Comparison of ENCODE assay signal across 7 mouse cellular contexts in the genomic region with DNA sequence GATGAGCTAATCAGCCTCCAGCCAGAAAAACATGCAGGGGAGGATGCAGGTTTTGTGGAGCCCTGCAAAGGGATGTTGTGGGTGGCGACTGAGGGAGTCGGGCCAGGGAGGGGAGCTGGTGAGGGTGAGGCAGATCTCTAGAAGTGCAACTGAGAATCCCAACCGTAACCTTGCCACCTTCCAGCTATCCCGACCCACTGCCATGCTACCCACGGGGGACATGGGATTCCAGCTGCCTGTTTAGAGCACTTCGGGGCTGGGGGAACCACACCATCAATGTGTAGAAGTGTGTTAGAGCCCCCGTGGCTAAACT. TPM values are rescaled to one million over a fixed set of nuclear protein-coding genes. Genes with fewer than 3 reads are reported as not detected.
DNase-seq lines count a peak whose midpoint lies in the region; ATAC-seq and TF ChIP-seq lines count a peak whose summit lies in the region.

No protein-coding gene starts in this region.

- TF ChIP-seq CTCF in lung, embryonic 14.5 days (IDR thresholded peaks at IDR 0.05; ENCODE audit: low read depth), result no peak

- H3K4me1 ChIP-seq in lung, embryonic 14.5 days (ENCODE audit: insufficient read depth), result 0 out of 2 replicates have a peak, but pooled peaks cover 2% of the 10 kb centered on the region
- peaks cover 6% of the 10 kb centered on the region for H3K4me1 ChIP-seq in forebrain, embryonic 13.5 days
- H3K4me1 ChIP-seq in limb, embryonic 11.5 days (ENCODE audit: control insufficient read depth, insufficient read depth, low read length), result no peaks in the 10 kb centered on the region; the same call in 1 of the 2 replicates
- H3K4me1 ChIP-seq in stomach, embryonic 14.5 days (ENCODE audit: control insufficient read depth, insufficient read depth, low read length), result no peaks in the 10 kb centered on the region

- DNase-seq in lung, embryonic 14.5 days, result no peak
- DNase-seq in lung, postnatal 25 days (ENCODE audit: low spot score), result no peak
- DNase-seq in limb, embryonic 11.5 days (ENCODE audit: low spot score), result no peak
- DNase-seq in cerebellum, adult 9-10 months, result no peak
- DNase-seq in cerebellum, postnatal 25 days, result no peak

- no peaks in the 10 kb centered on the region for H3K9me3 ChIP-seq in lung, embryonic 14.5 days (ENCODE audit: low read depth, low read length)
- H3K9me3 ChIP-seq in forebrain, embryonic 13.5 days (replicated peaks), result no peaks in the 10 kb centered on the region
- H3K9me3 ChIP-seq in limb, embryonic 11.5 days (ENCODE audit: control insufficient read depth, low read length), result no peaks in the 10 kb centered on the region
- H3K9me3 ChIP-seq in stomach, embryonic 14.5 days (ENCODE audit: control insufficient read depth, low read depth, low read length), result no peaks in the 10 kb centered on the region

- ATAC-seq in lung, embryonic 14.5 days (ENCODE audit: insufficient read depth), result no peak
- no peak; the same call in 1 of the 2 replicates for ATAC-seq in forebrain, embryonic 13.5 days
- peak; percentile 23; the same call in 1 of the 2 replicates for ATAC-seq in limb, embryonic 11.5 days (ENCODE audit: insufficient number of reproducible peaks, low FRiP score, low TSS enrichment, low read depth)
- ATAC-seq in stomach, embryonic 14.5 days (ENCODE audit: insufficient number of reproducible peaks, insufficient read depth, low FRiP score, low read depth), result peak; percentile 14; the same call in 1 of the 2 replicates

- peak overlapping the region; percentile 49 for H3K4me2 ChIP-seq in lung, embryonic 14.5 days
- peak overlapping the region; percentile 47 for H3K4me2 ChIP-seq in forebrain, embryonic 13.5 days
- no peak overlapping the region for H3K4me2 ChIP-seq in limb, embryonic 11.5 days (ENCODE audit: low read depth, severe bottlenecking)
- peak overlapping the region; percentile 36 for H3K4me2 ChIP-seq in stomach, embryonic 14.5 days (replicated peaks; ENCODE audit: low read depth, low read length)

- H3K27ac ChIP-seq in lung, embryonic 14.5 days (ENCODE audit: low read depth), result no peak overlapping the region
- no peak overlapping the region for H3K27ac ChIP-seq in forebrain, embryonic 13.5 days
- H3K27ac ChIP-seq in limb, embryonic 11.5 days (replicated peaks; ENCODE audit: low read depth, low read length), result no peak overlapping the region
- no peak overlapping the region for H3K27ac ChIP-seq in stomach, embryonic 14.5 days (ENCODE audit: low read length)

- 26% methylated on average over 7 of the region's 7 CpGs for WGBS in lung, embryonic 14.5 days
- WGBS in forebrain, embryonic 13.5 days, result 28% methylated on average over 7 of the region's 7 CpGs
- 22% methylated on average over 7 of the region's 7 CpGs for WGBS in limb, embryonic 11.5 days
- WGBS in stomach, embryonic 14.5 days, result 39% methylated on average over 7 of the region's 7 CpGs

- H3K36me3 ChIP-seq in lung, embryonic 14.5 days (ENCODE audit: insufficient read depth), result no peaks in the 10 kb centered on the region
- no peaks in the 10 kb centered on the region for H3K36me3 ChIP-seq in forebrain, embryonic 13.5 days (ENCODE audit: poor library complexity, severe bottlenecking)
- no peaks in the 10 kb centered on the region for H3K36me3 ChIP-seq in limb, embryonic 11.5 days (ENCODE audit: control insufficient read depth, insufficient read depth, low read length)
- H3K36me3 ChIP-seq in stomach, embryonic 14.5 days (ENCODE audit: control insufficient read depth, insufficient read depth, low read length), result no peaks in the 10 kb centered on the region

- H3K27me3 ChIP-seq in lung, embryonic 14.5 days (ENCODE audit: insufficient read depth, low read length), result peaks cover 7% of the 10 kb centered on the region; the same call in 1 of the 2 replicates
- H3K27me3 ChIP-seq in forebrain, embryonic 13.5 days, result peaks cover 42% of the 10 kb centered on the region
- H3K27me3 ChIP-seq in limb, embryonic 11.5 days (ENCODE audit: control insufficient read depth, insufficient read depth, low read length), result 0 out of 2 replicates have a peak, but pooled peaks cover 5% of the 10 kb centered on the region
- H3K27me3 ChIP-seq in stomach, embryonic 14.5 days (ENCODE audit: control insufficient read depth, insufficient read depth, low read length), result no peaks in the 10 kb centered on the region

- 0 out of 2 replicates have a peak overlapping the region, but pooled peaks have one; percentile 6 for H3K4me3 ChIP-seq in lung, embryonic 14.5 days (ENCODE audit: low read depth, low read length)
- no peak overlapping the region for H3K4me3 ChIP-seq in forebrain, embryonic 13.5 days
- no peak overlapping the region for H3K4me3 ChIP-seq in limb, embryonic 11.5 days (ENCODE audit: low read depth, low read length)
- H3K4me3 ChIP-seq in stomach, embryonic 14.5 days (ENCODE audit: low read depth, low read length), result no peak overlapping the region

- H3K9ac ChIP-seq in lung, embryonic 14.5 days, result no peak overlapping the region
- no peak overlapping the region for H3K9ac ChIP-seq in forebrain, embryonic 13.5 days
- no peak overlapping the region for H3K9ac ChIP-seq in limb, embryonic 11.5 days (ENCODE audit: low read length)
- H3K9ac ChIP-seq in stomach, embryonic 14.5 days (replicated peaks; ENCODE audit: low read depth, low read length), result no peak overlapping the region

RNA-seq across cellular contexts. Expression of a gene that starts 18.6 kb away (rescaled TPM):
- polyA plus RNA-seq in lung, embryonic 14.5 days (2014; fragmentation: Nextera tagmentation; extraction: Ambion mirVana), result 1.0 and 1.6 TPM in 2 replicates
- polyA plus RNA-seq in forebrain, embryonic 13.5 days (2015; fragmentation: Nextera tagmentation; extraction: Ambion mirVana), result 0.39 and 0.47 TPM in 2 replicates
- 0.53 and 0.55 TPM in 2 replicates for polyA plus RNA-seq in limb, embryonic 11.5 days (2014; fragmentation: Nextera tagmentation; extraction: Ambion mirVana)
- polyA plus RNA-seq in stomach, embryonic 14.5 days (2014; fragmentation: Nextera tagmentation; extraction: Ambion mirVana), result 1.5 and 1.9 TPM in 2 replicates

RNA-seq across cellular contexts. Expression of a gene that starts 51.2 kb away (rescaled TPM):
- polyA plus RNA-seq in lung, embryonic 14.5 days (2014; fragmentation: Nextera tagmentation; extraction: Ambion mirVana), result 71.1 and 74.8 TPM in 2 replicates
- 51.7 and 57.1 TPM in 2 replicates for polyA plus RNA-seq in forebrain, embryonic 13.5 days (2015; fragmentation: Nextera tagmentation; extraction: Ambion mirVana)
- polyA plus RNA-seq in limb, embryonic 11.5 days (2014; fragmentation: Nextera tagmentation; extraction: Ambion mirVana), result 69.0 and 73.9 TPM in 2 replicates
- 81.6 and 87.4 TPM in 2 replicates for polyA plus RNA-seq in stomach, embryonic 14.5 days (2014; fragmentation: Nextera tagmentation; extraction: Ambion mirVana)

Comparison
In these comparisons a context has a peak if more than half of its experiments do, and no peak if none do; other contexts are left out.
1. ATAC-seq: peak in limb, embryonic 11.5 days (single experiment) and stomach, embryonic 14.5 days (single experiment); none in lung, embryonic 14.5 days (single experiment) and forebrain, embryonic 13.5 days (single experiment).